Mouse (Mus musculus) liver, embryonic 14.5 days (tissue): ENCODE data around the gene Bcar3. TPM values are rescaled to one million over a fixed set of nuclear protein-coding genes. Genes with fewer than 3 reads are reported as not detected.

ENCODE experiments used
- ATAC-seq: fragments of 200-750 bp; cut with Nextera tagmentation; 2 replicates; pipeline ENCODE4 v1.8.0; 2017; ENCODE audit warnings: moderate number of reproducible peaks, mild to moderate bottlenecking, moderate library complexity; ENCODE audit not compliant: insufficient read depth
- DNase-seq, 3 experiments: peaks; one replicate each; pipeline ENCODE4 v3.0.0-alpha.2; 2012 to 2013; ENCODE audit warnings: low read depth in 3 of 3, low spot score in 3 of 3
- H3K27ac ChIP-seq: fragments of 300-500 bp; sonication (generic); 2 replicates; pipeline ENCODE4 v1.5.1; 2014; ENCODE audit warnings: moderate library complexity, mild to moderate bottlenecking, control low read depth, inconsistent platforms
- H3K27me3 ChIP-seq: fragments of 300-500 bp; sonication (generic); 2 replicates; pipeline ENCODE4 v1.6.1; 2014; ENCODE audit warnings: mild to moderate bottlenecking, low read length, moderate library complexity; ENCODE audit not compliant: control insufficient read depth, insufficient read depth
- H3K36me3 ChIP-seq: fragments of 300-500 bp; sonication (generic); replicated peaks from 2 replicates; pipeline ENCODE4 v1.6.1; 2014; ENCODE audit warnings: low read depth; ENCODE audit not compliant: control insufficient read depth, insufficient read depth
- H3K4me1 ChIP-seq, 2 experiments: fragments of 200-500 bp in 1 of 2; fragments of 300-500 bp in 1 of 2; sonication (generic) in 1 of 2; replicated peaks; 2 replicates each; pipeline ENCODE4 v1.6.1; 2012 to 2014; ENCODE audit warnings: antibody characterized with exemption in 1 of 2, inconsistent platforms in 1 of 2, low read length in 1 of 2; ENCODE audit not compliant: control insufficient read depth in 2 of 2, insufficient read depth in 2 of 2
- H3K4me2 ChIP-seq: fragments of 300-500 bp; sonication (generic); 2 replicates; pipeline ENCODE4 v1.6.1; 2014; ENCODE audit warnings: low read depth, mild to moderate bottlenecking, control low read depth, moderate library complexity
- H3K4me3 ChIP-seq, 2 experiments: fragments of 200-500 bp in 1 of 2; fragments of 300-500 bp in 1 of 2; sonication (generic) in 1 of 2; 2 replicates each; pipeline ENCODE4 v1.5.1; 2012 to 2014; ENCODE audit warnings: low read depth in 2 of 2, low read length in 2 of 2, mild to moderate bottlenecking in 2 of 2, control low read depth in 1 of 2, inconsistent platforms in 1 of 2, moderate library complexity in 1 of 2; ENCODE audit not compliant: insufficient read depth in 1 of 2
- H3K9ac ChIP-seq: fragments of 300-500 bp; sonication (generic); replicated peaks from 2 replicates; pipeline ENCODE4 v1.6.1; 2014; ENCODE audit warnings: mild to moderate bottlenecking, control low read depth, moderate library complexity
- H3K9me3 ChIP-seq: fragments of 300-500 bp; sonication (generic); 2 replicates; pipeline ENCODE4 v1.6.1; 2016; ENCODE audit warnings: low read length, mixed read lengths; ENCODE audit not compliant: control insufficient read depth
- CTCF ChIP-seq: IDR thresholded peaks from 2 replicates; pipeline ENCODE4 v1.5.1; 2016; ENCODE audit warnings: antibody characterized with exemption, low read depth, control low read depth
- EP300 ChIP-seq: IDR thresholded peaks from 2 replicates; pipeline ENCODE4 v1.6.1; 2016; ENCODE audit warnings: antibody characterized with exemption, low read depth
- WGBS: fragments of 180-500 bp; shearing (Covaris S2); extraction: QIAGEN DNeasy Blood & Tissue Kit; methylation state at CpG from one replicate; pipeline ENCODE4 v1.1.7; 2014; ENCODE audit not compliant: insufficient replicate concordance; 5-methylcytosine and 5-hydroxymethylcytosine counted together
- polyA plus RNA-seq, 2 experiments: library from polyadenylated mRNA; depleted of rRNA in 1 of 2; stranded (reverse) in 1 of 2; unstranded in 1 of 2; fragments of >200 nt; fragmentation: Nextera tagmentation in 1 of 2; extraction: Ambion mirVana in 1 of 2; gene quantifications; 2 replicates each; pipeline versions ENCODE4 v1.2.1 to v1.2.3; 2012 to 2014

Gene Bcar3
- polyA plus RNA-seq, 2 experiments = 3.1 to 3.5 TPM

DNA sequence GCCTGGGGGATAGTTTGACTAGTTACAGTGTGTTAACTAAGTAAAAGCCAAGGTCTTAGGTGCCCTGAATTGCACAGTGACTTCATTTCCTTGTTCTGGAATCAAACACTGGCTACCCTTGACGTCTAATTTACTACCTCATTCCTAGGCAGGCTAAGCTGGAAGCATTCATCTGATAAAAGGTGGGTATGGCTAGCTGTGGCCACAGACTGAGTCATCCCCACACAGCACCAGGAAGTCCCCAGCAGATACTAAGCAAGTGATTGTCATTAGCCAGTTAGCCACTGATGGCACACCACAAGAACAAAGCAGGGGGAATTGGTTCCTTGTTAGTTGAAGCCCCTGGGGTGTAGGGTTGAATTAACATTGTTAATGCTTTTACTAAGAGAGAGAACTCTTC lies 227.4 kb downstream of the Bcar3 start:
- TF ChIP-seq CTCF = no peak
- TF ChIP-seq EP300 = no peak
- Histone ChIP-seq H3K4me3 (no peak overlapping the region), H3K9ac (no peak overlapping the region), H3K9me3 (no peaks in the 10 kb centered on the region), H3K27ac (no peak overlapping the region), H3K4me2 (no peak overlapping the region), H3K36me3 (no peaks in the 10 kb centered on the region), H3K4me1 (0 out of 4 replicates have a peak, but pooled peaks cover 0 to 2% of the 10 kb centered on the region in 2 experiments), H3K27me3 (no peaks in the 10 kb centered on the region)
- ATAC-seq (no peak), DNase-seq (no peak)
- 9% methylated on average over 1 of the region's 1 CpGs for WGBS

DNA sequence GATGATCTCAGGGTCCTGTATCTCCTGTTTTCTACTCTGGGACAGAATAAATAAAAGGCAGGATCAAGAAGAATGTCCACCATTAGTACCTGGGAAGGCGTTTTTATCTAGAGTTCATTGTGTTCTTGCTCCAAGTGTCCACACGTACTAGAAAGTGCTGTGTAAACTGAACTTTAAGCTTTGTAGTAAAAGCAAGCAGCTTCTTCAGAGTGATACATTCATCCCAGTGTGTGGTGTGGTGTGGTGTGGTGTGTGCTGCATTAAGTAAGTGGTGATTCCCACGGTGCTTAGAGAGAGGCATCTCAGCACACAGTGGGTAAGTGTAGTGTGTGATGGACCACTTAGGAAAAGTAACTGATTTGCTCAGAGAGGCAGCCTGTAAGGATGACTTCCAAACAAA lies 234.5 kb downstream of the Bcar3 start:
- no peak for DNase-seq
- no peak overlapping the region for H3K27ac ChIP-seq
- WGBS = 61% methylated on average over 3 of the region's 3 CpGs

DNA sequence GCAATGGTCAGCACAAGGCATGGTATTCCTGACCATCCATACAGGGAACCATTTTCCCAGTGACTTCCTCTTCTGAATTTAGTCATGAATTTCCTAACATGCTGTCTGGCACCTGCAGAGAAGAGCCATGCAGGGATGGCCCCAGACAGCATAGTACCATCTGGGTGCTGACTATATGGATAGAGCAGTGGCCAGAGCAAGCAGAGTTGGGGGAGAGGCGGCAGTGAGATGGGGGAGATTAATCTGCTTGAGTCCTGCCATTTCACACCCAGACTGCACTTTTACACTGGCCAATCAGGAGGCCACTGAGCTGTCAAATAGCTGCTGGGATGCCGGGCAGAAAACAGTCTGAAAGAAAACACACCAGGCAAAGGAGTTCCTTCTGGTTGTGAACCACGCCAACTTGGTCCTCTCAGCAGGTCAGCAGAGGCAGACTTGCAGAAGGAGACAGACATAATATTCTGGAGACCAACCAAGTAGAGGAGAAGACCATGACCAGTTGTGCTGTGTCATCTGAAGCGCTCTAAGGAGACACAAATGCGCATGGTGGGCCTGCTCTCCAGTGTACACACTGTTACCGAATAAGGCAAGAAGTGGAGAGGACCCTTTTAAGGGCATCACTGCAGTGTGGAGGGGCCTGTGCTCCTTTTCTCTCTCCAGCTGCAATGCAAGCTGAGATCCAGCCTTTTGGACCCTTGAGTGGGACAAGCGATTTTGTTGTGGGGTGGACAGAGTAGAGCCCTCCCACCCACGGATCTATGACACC lies 242.2 kb downstream of the Bcar3 start:
- WGBS = 68% methylated on average over 8 of the region's 8 CpGs
- Histone ChIP-seq H3K9ac (no peak overlapping the region), H3K27ac (no peak overlapping the region), H3K4me1 (no peaks in the 10 kb centered on the region), H3K36me3 (no peaks in the 10 kb centered on the region), H3K9me3 (no peaks in the 10 kb centered on the region), H3K4me3 (no peak overlapping the region), H3K4me2 (no peak overlapping the region), H3K27me3 (no peaks in the 10 kb centered on the region)
- TF ChIP-seq CTCF = no peak
- no peak for TF ChIP-seq EP300
- ATAC-seq (no peak), DNase-seq (no peak)

More for the DNA sequence above, 234.5 kb downstream of the Bcar3 start:
- ATAC-seq = no peak
- Histone ChIP-seq H3K27me3 (no peaks in the 10 kb centered on the region), H3K9me3 (no peaks in the 10 kb centered on the region), H3K4me2 (no peak overlapping the region), H3K4me1 (no peaks in the 10 kb centered on the region), H3K4me3 (no peak overlapping the region), H3K9ac (no peak overlapping the region), H3K36me3 (no peaks in the 10 kb centered on the region)
- TF ChIP-seq EP300 (no peak), CTCF (no peak)

DNA sequence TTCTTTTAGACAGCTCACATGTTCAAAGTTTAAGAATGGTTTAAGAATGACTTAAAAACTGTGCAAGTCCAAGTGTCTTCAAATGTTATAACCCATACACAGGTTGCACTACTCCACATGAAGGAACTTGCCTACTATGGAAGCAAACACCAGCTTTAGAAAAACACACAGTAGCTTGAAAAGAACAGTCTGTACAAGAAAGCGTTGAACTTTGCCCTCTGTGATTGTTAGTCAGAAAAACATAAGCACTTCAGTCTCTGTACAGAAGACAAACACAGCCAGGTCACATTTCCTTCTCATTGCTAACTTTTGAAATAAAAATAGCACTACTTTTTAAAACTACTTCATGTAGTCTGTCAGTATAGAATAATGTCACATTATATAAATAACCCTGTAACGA lies 244.9 kb downstream of the Bcar3 start:
- no peaks in the 10 kb centered on the region for H3K9me3 ChIP-seq
- no peaks in the 10 kb centered on the region for H3K27me3 ChIP-seq
- no peaks in the 10 kb centered on the region for H3K4me1 ChIP-seq
- no peak overlapping the region for H3K27ac ChIP-seq
- H3K9ac ChIP-seq = no peak overlapping the region
- ATAC-seq (no peak), DNase-seq (no peak)
- H3K4me2 ChIP-seq = no peak overlapping the region
- H3K4me3 ChIP-seq = no peak overlapping the region
- TF ChIP-seq EP300 = no peak
- no peaks in the 10 kb centered on the region for H3K36me3 ChIP-seq
- 72% methylated on average over 2 of the region's 2 CpGs for WGBS

DNA sequence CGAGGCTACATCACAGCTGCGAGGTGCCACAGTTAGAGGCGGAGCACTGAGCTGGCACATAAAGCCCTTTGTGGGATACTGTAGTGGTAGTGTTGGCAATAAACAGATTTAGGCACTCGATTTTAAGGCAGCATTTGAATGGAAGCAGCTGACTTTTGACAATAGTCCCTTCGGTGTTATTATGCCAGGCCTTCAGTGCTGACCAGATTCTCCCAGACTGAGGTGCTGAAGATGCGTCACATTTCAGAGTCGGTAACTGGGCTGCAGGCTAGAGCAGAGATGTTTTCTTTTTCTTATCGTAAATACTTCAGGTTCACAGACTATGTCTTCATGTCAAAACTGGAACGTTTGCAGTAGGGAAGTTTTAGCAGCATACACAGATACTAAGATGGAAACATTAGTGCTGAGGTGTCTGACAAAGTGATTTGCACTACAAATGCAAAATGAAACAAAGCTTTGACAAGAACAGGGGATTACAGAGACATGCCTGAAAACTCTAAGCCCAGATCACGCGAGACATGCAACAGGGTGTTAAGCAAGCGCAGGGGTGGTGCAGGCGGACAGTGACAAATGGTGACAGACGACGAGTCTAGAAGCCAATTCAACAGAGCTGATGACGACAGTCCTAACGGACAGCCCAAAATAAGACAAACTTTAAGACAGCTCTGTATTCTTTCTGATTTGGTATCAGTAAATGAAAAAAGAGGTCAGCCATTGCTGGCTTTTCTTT lies 246.2 kb downstream of the Bcar3 start:
- Histone ChIP-seq H3K4me1 (no peaks in the 10 kb centered on the region), H3K36me3 (no peaks in the 10 kb centered on the region), H3K9ac (no peak overlapping the region), H3K9me3 (no peaks in the 10 kb centered on the region), H3K27me3 (no peaks in the 10 kb centered on the region), H3K4me2 (no peak overlapping the region), H3K4me3 (no peak overlapping the region), H3K27ac (no peak overlapping the region)
- WGBS = 73% methylated on average over 17 of the region's 17 CpGs
- ATAC-seq (no peak), DNase-seq (no peak)
- TF ChIP-seq EP300 = no peak
- TF ChIP-seq CTCF = no peak
